Comparison of ENCODE assay signal across 11 mouse cellular contexts in genomic region chr2:131908906-131909305, GRCm38 (mm10). TPM values are rescaled to one million over a fixed set of nuclear protein-coding genes. Genes with fewer than 3 reads are reported as not detected.
DNase-seq lines count a peak whose midpoint lies in the region; ATAC-seq and TF ChIP-seq lines count a peak whose summit lies in the region.
"Had no signal": no experiment of that assay in that cellular context is flagged by ENCODE, and none has a peak within 500 bp of the region (broad histone marks: within the 10 kb centered on the region; RNA-seq: fewer than 3 reads in every experiment).

No protein-coding gene starts in this region.

- H3K27me3 ChIP-seq in heart, embryonic 10.5 days (ENCODE audit: insufficient read depth, poor library complexity, severe bottlenecking) = no peaks in the 10 kb centered on the region
- H3K27me3 ChIP-seq in lung, embryonic 14.5 days (ENCODE audit: insufficient read depth, low read length) = no peaks in the 10 kb centered on the region
- H3K27me3 ChIP-seq in limb, embryonic 13.5 days = no peaks in the 10 kb centered on the region
- no peaks in the 10 kb centered on the region for H3K27me3 ChIP-seq in stomach, embryonic 14.5 days (ENCODE audit: control insufficient read depth, insufficient read depth, low read length)

- peak overlapping the region; percentile 66; the same call in 1 of the 2 replicates for H3K4me2 ChIP-seq in lung, embryonic 14.5 days
- H3K4me2 ChIP-seq in limb, embryonic 13.5 days (replicated peaks) = peak overlapping the region; percentile 77
- H3K4me2 ChIP-seq in stomach, embryonic 14.5 days (replicated peaks; ENCODE audit: low read depth, low read length) = peak overlapping the region; percentile 71; the same call in 1 of the 2 replicates

- intact Hi-C loops in heart, postnatal 14 days (cut with DNase I) = no loop called here
- intact Hi-C loops in gastrocnemius, postnatal 36 days (cut with DNase I) = no loop called here

- WGBS in heart, embryonic 10.5 days = 91% methylated on average over 1 of the region's 1 CpGs
- WGBS in lung, embryonic 14.5 days = 73% methylated on average over 1 of the region's 1 CpGs
- 83% methylated on average over 1 of the region's 1 CpGs for WGBS in limb, embryonic 13.5 days
- WGBS in stomach, embryonic 14.5 days = 81% methylated on average over 1 of the region's 1 CpGs

- peak; percentile 28 for DNase-seq in heart, embryonic 10.5 days (ENCODE audit: low spot score)
- DNase-seq in heart, postnatal 14 days = no peak
- DNase-seq in lung, embryonic 14.5 days = no peak
- DNase-seq in lung, postnatal 10 days = no peak
- DNase-seq in gastrocnemius, postnatal 36 days = no peak
- DNase-seq in natural killer cell, adult 2 months (ENCODE audit: low spot score in 2 of 2) = no peak

- H3K27ac ChIP-seq in heart, embryonic 10.5 days = peak overlapping the region; percentile 90; the same call in 1 of the 2 replicates
- H3K27ac ChIP-seq in lung, embryonic 14.5 days (ENCODE audit: low read depth) = no peak overlapping the region
- H3K27ac ChIP-seq in limb, embryonic 13.5 days = no peak overlapping the region
- no peak overlapping the region; the same call in 1 of the 2 replicates for H3K27ac ChIP-seq in stomach, embryonic 14.5 days (ENCODE audit: low read length)

- H3K36me3 ChIP-seq in heart, embryonic 10.5 days = no peaks in the 10 kb centered on the region
- no peaks in the 10 kb centered on the region for H3K36me3 ChIP-seq in lung, embryonic 14.5 days (ENCODE audit: insufficient read depth)
- no peaks in the 10 kb centered on the region for H3K36me3 ChIP-seq in limb, embryonic 13.5 days
- no peaks in the 10 kb centered on the region for H3K36me3 ChIP-seq in stomach, embryonic 14.5 days (ENCODE audit: control insufficient read depth, insufficient read depth, low read length)

- no peak overlapping the region for H3K9ac ChIP-seq in lung, embryonic 14.5 days
- no peak overlapping the region for H3K9ac ChIP-seq in limb, embryonic 13.5 days
- H3K9ac ChIP-seq in stomach, embryonic 14.5 days (replicated peaks; ENCODE audit: low read depth, low read length) = no peak overlapping the region

- H3K4me3 ChIP-seq in heart, embryonic 10.5 days = no peak overlapping the region
- H3K4me3 ChIP-seq in lung, embryonic 14.5 days (ENCODE audit: low read depth, low read length) = peak overlapping the region; percentile 67; the same call in 1 of the 2 replicates
- peak overlapping the region; percentile 74; the same call in 1 of the 2 replicates for H3K4me3 ChIP-seq in limb, embryonic 13.5 days
- no peak overlapping the region for H3K4me3 ChIP-seq in stomach, embryonic 14.5 days (ENCODE audit: low read depth, low read length)

- H3K4me1 ChIP-seq in heart, embryonic 10.5 days = peaks cover 45% of the 10 kb centered on the region
- H3K4me1 ChIP-seq in lung, embryonic 14.5 days (ENCODE audit: insufficient read depth) = no peaks in the 10 kb centered on the region
- H3K4me1 ChIP-seq in limb, embryonic 13.5 days = peaks cover 17% of the 10 kb centered on the region
- H3K4me1 ChIP-seq in stomach, embryonic 14.5 days (ENCODE audit: control insufficient read depth, insufficient read depth, low read length) = peaks cover 4% of the 10 kb centered on the region

- ATAC-seq in lung, embryonic 14.5 days (ENCODE audit: insufficient read depth) = no peak
- ATAC-seq in limb, embryonic 13.5 days (ENCODE audit: low FRiP score, low read depth) = no peak
- no peak for ATAC-seq in stomach, embryonic 14.5 days (ENCODE audit: insufficient number of reproducible peaks, insufficient read depth, low FRiP score, low read depth)

- TF ChIP-seq CTCF in lung, embryonic 14.5 days (IDR thresholded peaks at IDR 0.05; ENCODE audit: low read depth) = no peak

- H3K9me3 ChIP-seq in heart, embryonic 10.5 days = no peaks in the 10 kb centered on the region
- H3K9me3 ChIP-seq in lung, embryonic 14.5 days (ENCODE audit: low read depth, low read length) = no peaks in the 10 kb centered on the region
- H3K9me3 ChIP-seq in limb, embryonic 13.5 days = no peaks in the 10 kb centered on the region
- no peaks in the 10 kb centered on the region for H3K9me3 ChIP-seq in stomach, embryonic 14.5 days (ENCODE audit: control insufficient read depth, low read depth, low read length)

RNA-seq across cellular contexts. Expression of gene Prnp, which starts 0.8 kb away (rescaled TPM):
- 62.6 and 67.0 TPM in 2 replicates for polyA plus RNA-seq in heart, embryonic 10.5 days (2016; fragmentation: Nextera tagmentation; extraction: Ambion mirVana)
- 10 to 100 TPM; 81.6 to 88.1 TPM for total RNA-seq in heart, postnatal 14 days (2021)
- 31.2 and 32.8 TPM in 2 replicates for polyA plus RNA-seq in lung, embryonic 14.5 days (2014; fragmentation: Nextera tagmentation; extraction: Ambion mirVana)
- 53.3 and 56.0 TPM in 2 replicates for polyA plus RNA-seq in limb, embryonic 13.5 days (2015; fragmentation: Nextera tagmentation; extraction: Ambion mirVana)
- 65.5 and 70.1 TPM in 2 replicates for polyA plus RNA-seq in stomach, embryonic 14.5 days (2014; fragmentation: Nextera tagmentation; extraction: Ambion mirVana)
- 10 to 100 TPM; 69.7 to 94.8 TPM for total RNA-seq in gastrocnemius, postnatal 36 days (2021)

RNA-seq across cellular contexts. Expression of gene Prn, which starts 0.9 kb away (rescaled TPM):
- 0.35 TPM in 1 of 2 replicates, not detected in the other for polyA plus RNA-seq in heart, embryonic 10.5 days (2016; fragmentation: Nextera tagmentation; extraction: Ambion mirVana)
- total RNA-seq in heart, postnatal 14 days (2021) = 1 to 10 TPM in 1 of 2 experiments, under 1 TPM in 1; 0.71 to 2.8 TPM
- polyA plus RNA-seq in lung, embryonic 14.5 days (2014; fragmentation: Nextera tagmentation; extraction: Ambion mirVana) = not detected in 2 replicates
- not detected in 2 replicates for polyA plus RNA-seq in limb, embryonic 13.5 days (2015; fragmentation: Nextera tagmentation; extraction: Ambion mirVana)
- polyA plus RNA-seq in stomach, embryonic 14.5 days (2014; fragmentation: Nextera tagmentation; extraction: Ambion mirVana) = not detected in 2 replicates
- total RNA-seq in gastrocnemius, postnatal 36 days (2021) = under 1 TPM; 0.15 to 0.39 TPM
- total RNA-seq: adrenal gland, postnatal 4 days; megakaryocyte, adult 5-6 weeks had no signal
- polyA plus RNA-seq: spleen, adult 2 months had no signal

RNA-seq across cellular contexts. Expression of gene Prnd, which starts 41.8 kb away (rescaled TPM):
- polyA plus RNA-seq in heart, embryonic 10.5 days (2016; fragmentation: Nextera tagmentation; extraction: Ambion mirVana) = 3.1 and 4.6 TPM in 2 replicates
- 10 to 100 TPM in 1 of 2 experiments, 1 to 10 TPM in 1; 3.2 to 10.4 TPM for total RNA-seq in heart, postnatal 14 days (2021)
- 55.8 and 57.3 TPM in 2 replicates for polyA plus RNA-seq in lung, embryonic 14.5 days (2014; fragmentation: Nextera tagmentation; extraction: Ambion mirVana)
- 36.8 and 42.1 TPM in 2 replicates for polyA plus RNA-seq in limb, embryonic 13.5 days (2015; fragmentation: Nextera tagmentation; extraction: Ambion mirVana)
- polyA plus RNA-seq in stomach, embryonic 14.5 days (2014; fragmentation: Nextera tagmentation; extraction: Ambion mirVana) = 49.9 and 50.9 TPM in 2 replicates
- under 1 TPM; 0.39 to 0.84 TPM for total RNA-seq in gastrocnemius, postnatal 36 days (2021)
- total RNA-seq: megakaryocyte, adult 5-6 weeks had no signal

RNA-seq across cellular contexts. Expression of gene Erv3, which starts 49.4 kb away (rescaled TPM):
- polyA plus RNA-seq in heart, embryonic 10.5 days (2016; fragmentation: Nextera tagmentation; extraction: Ambion mirVana) = not detected in 2 replicates
- total RNA-seq in heart, postnatal 14 days (2021) = not detected
- polyA plus RNA-seq in lung, embryonic 14.5 days (2014; fragmentation: Nextera tagmentation; extraction: Ambion mirVana) = not detected in 2 replicates
- not detected in 2 replicates for polyA plus RNA-seq in limb, embryonic 13.5 days (2015; fragmentation: Nextera tagmentation; extraction: Ambion mirVana)
- polyA plus RNA-seq in stomach, embryonic 14.5 days (2014; fragmentation: Nextera tagmentation; extraction: Ambion mirVana) = not detected in 2 replicates
- not detected for total RNA-seq in gastrocnemius, postnatal 36 days (2021)
- total RNA-seq: adrenal gland, postnatal 4 days; megakaryocyte, adult 5-6 weeks had no signal
- polyA plus RNA-seq: spleen, adult 2 months had no signal

Comparison
In these comparisons a context has a peak if more than half of its experiments do, and no peak if none do; other contexts are left out.
1. H3K4me3 ChIP-seq: peak in lung, embryonic 14.5 days (single experiment) and limb, embryonic 13.5 days (single experiment); none in heart, embryonic 10.5 days (single experiment) and stomach, embryonic 14.5 days (single experiment).
2. Peak in every context shown above with its lines, with median percentiles within 50 percentile points of each other: H3K4me2 ChIP-seq.